Mouse (Mus musculus) limb, embryonic 12.5 days (tissue): ENCODE results near the gene Sergef. TPM values are rescaled to one million over a fixed set of nuclear protein-coding genes. Genes with fewer than 3 reads are reported as not detected.

Source experiments
- ATAC-seq: fragments of 200-750 bp; cut with Nextera tagmentation; 2 replicates; pipeline ENCODE4 v1.8.0; 2017; ENCODE audit warnings: low read depth, moderate TSS enrichment; ENCODE audit not compliant: insufficient number of reproducible peaks, insufficient read depth, low FRiP score, low TSS enrichment
- H3K27ac ChIP-seq: fragments of 300-500 bp; sonication (generic); 2 replicates; pipeline ENCODE4 v1.5.1; 2016; ENCODE audit warnings: mild to moderate bottlenecking, moderate library complexity
- H3K27me3 ChIP-seq: fragments of 300-500 bp; sonication (generic); 2 replicates; pipeline ENCODE4 v1.6.1; 2016; ENCODE audit warnings: mild to moderate bottlenecking, moderate library complexity
- H3K36me3 ChIP-seq: fragments of 300-500 bp; sonication (generic); 2 replicates; pipeline ENCODE4 v1.6.1; 2016; ENCODE audit warnings: mild to moderate bottlenecking, moderate library complexity
- H3K4me1 ChIP-seq: fragments of 300-500 bp; sonication (generic); replicated peaks from 2 replicates; pipeline ENCODE4 v1.6.1; 2016
- H3K4me2 ChIP-seq: fragments of 300-500 bp; sonication (generic); 2 replicates; pipeline ENCODE4 v1.6.1; 2016; ENCODE audit warnings: mild to moderate bottlenecking, moderate library complexity
- H3K4me3 ChIP-seq: fragments of 300-500 bp; sonication (generic); replicated peaks from 2 replicates; pipeline ENCODE4 v1.5.1; 2016; ENCODE audit warnings: mild to moderate bottlenecking
- H3K9ac ChIP-seq: fragments of 300-500 bp; sonication (generic); replicated peaks from 2 replicates; pipeline ENCODE4 v1.6.1; 2016; ENCODE audit warnings: mild to moderate bottlenecking, moderate library complexity
- H3K9me3 ChIP-seq: fragments of 300-500 bp; sonication (generic); 2 replicates; pipeline ENCODE4 v1.6.1; 2016; ENCODE audit warnings: mild to moderate bottlenecking, moderate library complexity
- WGBS: fragments of 180-500 bp; shearing (Covaris S2); methylation state at CpG from one replicate; pipeline ENCODE4 v1.1.7; 2016; 5-methylcytosine and 5-hydroxymethylcytosine counted together
- polyA plus RNA-seq: library from polyadenylated mRNA; unstranded; fragments of >200 nt; fragmentation: Nextera tagmentation; extraction: Ambion mirVana; gene quantifications from 2 replicates; pipeline ENCODE4 v1.2.1, GENCODE M21; 2016

Sergef gene
- polyA plus RNA-seq, 1 experiment from 2014 or later = 12.1 TPM

DNA sequence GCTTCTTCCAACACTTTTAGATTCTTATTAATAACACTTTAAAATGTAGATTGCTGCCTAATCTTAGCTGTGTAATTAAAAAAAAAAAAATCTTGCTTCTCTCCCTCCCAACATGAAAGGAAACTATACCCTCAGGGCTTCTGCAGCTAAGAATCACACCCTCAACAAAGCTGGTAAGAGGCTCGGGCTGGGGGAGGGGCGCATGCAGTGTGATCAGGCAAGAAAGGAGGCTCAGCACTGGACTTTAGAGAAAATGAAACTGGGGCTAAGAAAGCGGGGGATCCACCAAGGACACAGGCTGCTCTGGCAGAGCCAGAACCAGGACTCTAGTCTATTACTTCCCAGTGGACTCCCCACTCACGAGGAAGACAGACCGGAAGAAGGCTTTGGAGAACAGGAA is 38.5 kb downstream of the Sergef start:
- ATAC-seq = no peak
- no peaks in the 10 kb centered on the region for H3K9me3 ChIP-seq
- H3K9ac ChIP-seq = no peak overlapping the region
- H3K27ac ChIP-seq = no peak overlapping the region
- H3K4me2 ChIP-seq = 0 out of 2 replicates have a peak overlapping the region, but pooled peaks have one; percentile 13
- H3K27me3 ChIP-seq = no peaks in the 10 kb centered on the region; the same call in 1 of the 2 replicates
- whole genome bisulfite sequencing = 46% methylated on average over 5 of the region's 5 CpGs
- H3K4me3 ChIP-seq = no peak overlapping the region
- H3K36me3 ChIP-seq = no peaks in the 10 kb centered on the region
- peaks cover 9% of the 10 kb centered on the region for H3K4me1 ChIP-seq

DNA sequence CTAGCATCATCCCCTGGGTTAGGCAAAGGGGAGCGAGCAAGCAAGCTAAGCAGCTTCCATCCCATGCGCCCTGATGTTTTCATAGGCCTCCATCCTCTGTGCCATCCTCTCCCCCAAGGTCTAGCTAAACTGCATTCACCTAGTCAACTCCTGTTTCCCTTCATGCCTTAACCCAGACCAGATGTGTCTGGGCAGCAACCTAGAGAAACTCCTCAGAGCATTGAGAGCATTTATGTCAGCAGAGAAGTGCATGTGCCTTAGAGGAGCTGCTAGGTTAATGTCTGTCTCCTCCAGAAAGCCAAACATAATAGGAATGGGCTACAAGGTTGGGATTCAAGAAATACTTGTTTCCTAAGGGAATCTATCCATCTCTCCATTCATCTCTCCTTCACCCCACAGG is 42.6 kb downstream of the Sergef start:
- Histone ChIP-seq H3K27ac (no peak overlapping the region), H3K4me1 (peaks cover 9% of the 10 kb centered on the region), H3K36me3 (no peaks in the 10 kb centered on the region), H3K9me3 (no peaks in the 10 kb centered on the region), H3K9ac (no peak overlapping the region), H3K27me3 (no peaks in the 10 kb centered on the region; the same call in 1 of the 2 replicates), H3K4me2 (no peak overlapping the region), H3K4me3 (no peak overlapping the region)
- 91% methylated on average over 2 of the region's 2 CpGs for WGBS
- ATAC-seq = no peak

DNA sequence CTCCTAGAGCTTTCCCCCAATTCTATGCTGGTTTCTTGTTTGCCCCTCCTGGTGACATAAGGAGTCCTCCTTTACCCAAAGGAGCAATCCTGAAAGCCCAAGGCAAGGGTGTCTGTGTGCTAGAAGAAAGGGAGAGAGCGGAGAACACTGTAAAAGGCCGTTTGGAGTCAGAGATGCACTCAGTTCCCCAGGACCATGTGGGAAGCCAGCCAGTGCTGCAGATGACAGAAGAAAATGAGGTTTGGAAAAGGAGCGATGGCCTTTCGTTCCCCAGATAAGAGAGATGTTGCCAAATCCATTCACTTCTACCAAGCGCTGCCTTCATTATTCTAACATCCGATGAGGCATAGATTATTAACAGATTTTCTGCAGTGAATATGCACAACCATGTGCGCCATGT is 48.1 kb downstream of the Sergef start:
- Histone ChIP-seq H3K36me3 (no peaks in the 10 kb centered on the region), H3K9me3 (no peaks in the 10 kb centered on the region), H3K4me2 (no peak overlapping the region), H3K4me3 (no peak overlapping the region), H3K27ac (no peak overlapping the region), H3K9ac (no peak overlapping the region), H3K4me1 (no peaks in the 10 kb centered on the region), H3K27me3 (no peaks in the 10 kb centered on the region)
- no peak for ATAC-seq
- 92% methylated on average over 7 of the region's 7 CpGs for WGBS

DNA sequence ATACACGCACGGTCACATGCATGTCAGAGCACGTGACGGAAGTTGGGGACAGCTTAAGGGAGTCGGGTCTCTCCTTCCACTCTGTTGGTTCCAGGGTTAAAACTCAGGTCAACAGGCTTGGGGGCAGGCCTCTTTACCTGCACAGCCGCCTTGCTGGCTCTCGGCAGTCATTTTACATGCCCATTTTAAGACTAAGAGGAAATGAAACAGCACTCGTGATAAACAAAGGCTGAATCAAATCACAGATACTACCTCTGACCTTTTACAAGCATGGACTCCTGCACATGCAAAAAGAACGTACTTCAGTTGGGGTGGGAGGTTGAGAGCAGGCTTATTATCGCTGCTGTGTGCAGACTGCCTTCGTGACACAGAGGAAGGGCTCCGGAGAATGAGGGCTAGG is 50.4 kb downstream of the Sergef start:
- 77% methylated on average over 12 of the region's 12 CpGs for WGBS
- Histone ChIP-seq H3K4me2 (no peak overlapping the region), H3K9ac (no peak overlapping the region), H3K27ac (no peak overlapping the region), H3K4me1 (no peaks in the 10 kb centered on the region), H3K9me3 (no peaks in the 10 kb centered on the region), H3K36me3 (no peaks in the 10 kb centered on the region), H3K27me3 (no peaks in the 10 kb centered on the region), H3K4me3 (no peak overlapping the region)
- no peak for ATAC-seq

DNA sequence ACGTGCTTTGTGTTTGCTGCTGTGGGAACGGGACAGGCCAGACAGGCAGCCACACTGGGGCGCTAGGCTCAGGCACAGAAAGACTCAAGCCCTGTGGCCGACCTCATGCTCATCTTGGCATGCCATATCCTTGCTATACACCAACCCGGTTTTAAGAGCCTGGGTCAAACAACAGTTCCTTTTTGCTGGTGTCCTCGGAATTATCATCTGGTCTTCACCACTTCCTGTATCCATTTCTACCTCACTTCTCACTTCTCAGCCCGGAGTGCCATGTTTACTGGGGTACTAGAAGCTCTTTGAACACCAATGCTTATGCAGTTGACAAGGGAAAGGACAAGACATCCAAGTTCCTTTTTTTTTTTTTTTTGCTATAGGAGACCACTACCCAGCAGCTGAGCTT is 51.6 kb downstream of the Sergef start:
- H3K36me3 ChIP-seq = no peaks in the 10 kb centered on the region
- no peak overlapping the region for H3K4me3 ChIP-seq
- WGBS = 71% methylated on average over 7 of the region's 7 CpGs
- no peak overlapping the region for H3K9ac ChIP-seq
- no peaks in the 10 kb centered on the region for H3K9me3 ChIP-seq
- H3K4me2 ChIP-seq = no peak overlapping the region
- no peaks in the 10 kb centered on the region for H3K27me3 ChIP-seq
- ATAC-seq = no peak
- H3K4me1 ChIP-seq = no peaks in the 10 kb centered on the region
- H3K27ac ChIP-seq = no peak overlapping the region

DNA sequence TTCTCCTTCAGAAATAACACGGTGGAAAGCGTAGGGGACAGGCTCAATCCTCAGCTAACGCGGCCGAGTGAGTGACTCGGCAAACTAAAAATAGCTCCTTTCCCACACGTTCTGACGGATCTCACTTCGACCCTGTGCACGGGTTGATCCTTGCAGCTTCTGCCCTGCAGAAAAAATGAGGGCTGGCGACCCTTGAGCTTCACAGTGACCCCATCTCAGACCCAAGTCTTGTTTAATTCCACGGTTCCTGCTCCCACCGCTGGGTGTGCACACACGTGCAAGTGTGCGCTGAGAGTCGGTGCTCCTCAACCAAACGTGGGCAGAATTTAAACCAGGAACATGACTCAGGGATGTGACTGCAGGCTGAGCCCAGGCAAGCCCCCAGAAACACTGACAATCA is 52.1 kb downstream of the Sergef start:
- no peak for ATAC-seq
- 67% methylated on average over 17 of the region's 17 CpGs for WGBS
- no peaks in the 10 kb centered on the region for H3K4me1 ChIP-seq

DNA sequence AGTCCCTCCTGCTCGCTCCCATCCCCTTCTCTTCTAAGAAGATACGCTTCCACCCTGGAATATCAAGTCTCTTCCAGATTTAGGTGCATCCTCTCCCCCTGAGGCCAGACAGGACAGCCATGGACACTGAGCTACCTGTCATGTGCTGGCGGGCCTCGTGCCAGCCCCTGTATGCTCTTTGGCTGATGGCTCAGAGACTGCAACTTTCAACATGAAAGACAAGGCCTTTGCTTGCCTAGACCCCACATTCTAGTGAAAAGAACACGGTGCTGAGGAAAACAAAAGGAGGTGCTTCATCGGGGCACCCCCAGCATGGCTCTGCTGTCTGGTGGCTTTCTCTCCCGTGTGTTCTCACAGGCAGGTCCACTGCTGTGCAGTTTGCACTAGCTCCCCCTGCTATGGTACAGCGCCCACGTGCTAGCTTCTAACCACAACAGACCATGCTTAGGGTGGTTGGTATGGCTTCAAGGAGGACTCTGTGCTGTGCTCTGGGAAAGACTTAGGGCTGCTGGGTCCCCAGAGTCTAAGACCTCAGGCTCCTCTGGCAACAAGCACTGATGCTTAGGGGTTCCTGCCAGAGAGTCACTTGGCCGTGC is 52.9 kb downstream of the Sergef start:
- H3K36me3 ChIP-seq = no peaks in the 10 kb centered on the region
- H3K4me2 ChIP-seq = no peak overlapping the region
- H3K9ac ChIP-seq = no peak overlapping the region
- no peaks in the 10 kb centered on the region for H3K4me1 ChIP-seq
- no peaks in the 10 kb centered on the region for H3K9me3 ChIP-seq
- WGBS = 84% methylated on average over 10 of the region's 10 CpGs
- ATAC-seq = no peak
- H3K27me3 ChIP-seq = no peaks in the 10 kb centered on the region
- no peak overlapping the region for H3K4me3 ChIP-seq
- no peak overlapping the region for H3K27ac ChIP-seq

More for the DNA sequence above, 52.1 kb downstream of the Sergef start:
- Histone ChIP-seq H3K36me3 (no peaks in the 10 kb centered on the region), H3K27ac (no peak overlapping the region), H3K9ac (no peak overlapping the region), H3K27me3 (no peaks in the 10 kb centered on the region), H3K4me3 (no peak overlapping the region), H3K9me3 (no peaks in the 10 kb centered on the region), H3K4me2 (no peak overlapping the region)

DNA sequence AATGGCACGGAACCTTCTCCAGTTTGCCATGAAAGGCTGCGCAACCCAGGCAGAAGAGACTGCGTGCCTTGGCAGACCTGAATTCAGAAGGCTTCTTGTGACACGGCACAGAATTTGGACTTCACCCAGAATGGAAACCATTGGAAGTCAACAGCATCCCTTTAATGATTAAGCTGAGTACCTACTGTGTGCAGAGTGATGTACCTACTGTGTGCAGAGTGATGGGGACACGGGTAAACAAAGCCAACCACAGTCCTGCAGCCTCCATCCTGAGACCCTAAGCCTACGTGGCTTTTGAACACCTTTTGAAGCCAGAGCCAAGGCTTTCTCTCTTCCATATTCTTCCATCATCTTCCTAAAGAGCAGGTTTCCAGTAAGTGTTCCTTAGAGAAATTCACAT is 56.9 kb downstream of the Sergef start:
- Histone ChIP-seq H3K4me3 (no peak overlapping the region), H3K4me1 (no peaks in the 10 kb centered on the region), H3K27ac (no peak overlapping the region), H3K9ac (no peak overlapping the region), H3K36me3 (no peaks in the 10 kb centered on the region), H3K9me3 (no peaks in the 10 kb centered on the region), H3K4me2 (no peak overlapping the region), H3K27me3 (no peaks in the 10 kb centered on the region)
- WGBS = 94% methylated on average over 6 of the region's 6 CpGs
- ATAC-seq = no peak

DNA sequence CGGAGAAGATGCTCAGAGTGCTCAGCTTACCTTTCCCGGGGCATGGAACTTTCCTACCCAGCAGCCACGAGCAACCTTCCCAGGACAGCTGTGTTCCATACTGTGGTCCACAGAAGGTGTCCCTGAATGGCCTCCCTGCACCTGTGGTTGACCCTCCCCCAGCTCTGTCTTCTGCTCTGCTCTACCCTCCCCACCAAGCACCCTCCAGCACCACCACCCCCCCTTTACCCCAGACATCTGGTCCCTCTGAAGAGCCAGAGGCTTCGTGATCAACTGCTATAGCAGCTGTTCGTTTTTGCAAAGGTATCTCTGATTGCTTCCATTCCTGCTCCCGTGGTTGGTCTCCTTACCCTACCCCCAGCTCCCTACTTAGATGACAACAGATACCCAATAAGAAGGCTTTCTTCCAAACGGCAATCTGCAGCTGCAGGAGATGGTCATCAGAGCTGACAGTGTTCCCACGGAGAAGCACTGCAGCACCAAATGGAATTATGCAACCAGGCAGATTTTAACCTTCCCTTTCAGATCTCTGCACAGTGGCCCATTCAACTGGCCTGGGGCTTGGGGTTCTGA is 58.2 kb downstream of the Sergef start:
- Histone ChIP-seq H3K9me3 (no peaks in the 10 kb centered on the region), H3K27ac (no peak overlapping the region), H3K4me2 (no peak overlapping the region), H3K4me1 (no peaks in the 10 kb centered on the region), H3K4me3 (no peak overlapping the region), H3K27me3 (no peaks in the 10 kb centered on the region), H3K36me3 (no peaks in the 10 kb centered on the region), H3K9ac (no peak overlapping the region)
- WGBS = 60% methylated on average over 8 of the region's 8 CpGs
- no peak for ATAC-seq

DNA sequence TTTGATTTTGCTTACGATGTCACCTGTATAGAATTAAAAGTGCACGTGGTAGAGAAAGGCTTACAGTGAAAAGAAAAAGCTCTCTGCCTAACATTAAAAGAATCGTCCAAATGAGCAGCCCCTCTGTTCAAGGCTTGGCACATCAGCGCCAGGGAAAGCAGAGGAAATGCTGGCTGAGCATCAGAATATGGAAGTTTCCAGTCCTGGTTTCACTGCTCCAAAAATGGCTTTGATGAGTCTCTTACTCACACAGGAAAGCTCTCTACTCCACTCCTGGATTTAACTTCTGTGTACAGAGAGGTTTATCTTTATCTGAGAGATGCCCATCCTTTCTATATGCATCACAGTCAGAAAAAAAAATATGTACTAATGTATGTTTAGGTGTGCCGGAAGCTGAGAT is 61.5 kb downstream of the Sergef start:
- H3K9me3 ChIP-seq = no peaks in the 10 kb centered on the region
- H3K4me3 ChIP-seq = no peak overlapping the region
- H3K9ac ChIP-seq = no peak overlapping the region
- H3K27me3 ChIP-seq = no peaks in the 10 kb centered on the region
- ATAC-seq = no peak
- H3K4me2 ChIP-seq = no peak overlapping the region
- no peaks in the 10 kb centered on the region for H3K4me1 ChIP-seq
- WGBS = 83% methylated on average over 5 of the region's 5 CpGs
- no peaks in the 10 kb centered on the region for H3K36me3 ChIP-seq
- H3K27ac ChIP-seq = no peak overlapping the region

DNA sequence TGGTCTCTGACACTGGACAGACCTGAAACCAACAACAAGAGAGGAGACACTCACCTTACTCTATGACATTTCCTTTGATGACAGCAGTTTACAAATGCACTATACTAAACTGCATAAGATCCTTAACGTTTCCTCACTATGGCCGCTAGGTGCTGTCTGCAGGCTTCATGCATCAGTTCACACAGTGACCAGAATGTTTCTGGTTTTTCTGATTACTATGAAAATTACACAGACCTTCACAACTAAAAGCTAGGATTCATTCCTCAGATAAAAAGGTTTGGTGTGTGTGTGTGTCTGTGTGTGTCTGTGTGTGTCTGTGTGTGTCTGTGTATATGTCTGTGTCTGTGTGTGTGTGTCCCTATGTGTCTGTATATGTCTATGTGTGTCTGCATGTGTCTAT is 63.7 kb downstream of the Sergef start:
- H3K4me3 ChIP-seq = no peak overlapping the region
- no peak overlapping the region for H3K4me2 ChIP-seq
- no peaks in the 10 kb centered on the region for H3K9me3 ChIP-seq
- H3K27ac ChIP-seq = no peak overlapping the region
- no peak for ATAC-seq
- H3K27me3 ChIP-seq = no peaks in the 10 kb centered on the region
- H3K4me1 ChIP-seq = no peaks in the 10 kb centered on the region
- H3K9ac ChIP-seq = no peak overlapping the region
- no peaks in the 10 kb centered on the region for H3K36me3 ChIP-seq
- WGBS = 86% methylated on average over 2 of the region's 2 CpGs
